Mouse (Mus musculus): Measurements from ENCODE around the gene Cbx8. TPM values are rescaled to one million over a fixed set of nuclear protein-coding genes. Genes with fewer than 3 reads are reported as not detected.
A peak's percentile ranks its signal among the peaks of the same experiment; 100 is the strongest.

The Cbx8 gene
- polyA plus RNA-seq, 1 experiment from 2014 or later = 2.8 TPM

- H3K36me3 ChIP-seq = no peaks in the 10 kb centered on the region
- no peak overlapping the region for H3K4me2 ChIP-seq
- H3K27ac ChIP-seq = no peak overlapping the region
- H3K9ac ChIP-seq = no peak overlapping the region
- ATAC-seq (ENCODE audit: low read depth) (no peak), DNase-seq (no peak)
- peaks cover 78% of the 10 kb centered on the region for H3K27me3 ChIP-seq
- H3K4me1 ChIP-seq (replicated peaks) = peaks cover 32% of the 10 kb centered on the region
- WGBS (ENCODE audit: insufficient replicate concordance) = 65% methylated on average over 7 of the region's 7 CpGs
- H3K4me3 ChIP-seq (replicated peaks) = no peak overlapping the region
- no peaks in the 10 kb centered on the region for H3K9me3 ChIP-seq (replicated peaks)
These were observed 19.6 kb downstream of the Cbx8 start for GRCm38 (mm10) chr11:119021180-119021579.

GRCm38 (mm10) chr11:119017506-119017905 is 23.3 kb downstream of the Cbx8 start:
- Histone ChIP-seq H3K36me3 (no peaks in the 10 kb centered on the region), H3K4me1 (replicated peaks) (peaks cover 5% of the 10 kb centered on the region), H3K9ac (no peak overlapping the region), H3K9me3 (replicated peaks) (no peaks in the 10 kb centered on the region), H3K27ac (no peak overlapping the region), H3K4me2 (no peak overlapping the region), H3K4me3 (replicated peaks) (no peak overlapping the region), H3K27me3 (peaks cover 58% of the 10 kb centered on the region)
- DNase-seq (no peak), ATAC-seq (ENCODE audit: low read depth) (no peak)
- WGBS (ENCODE audit: insufficient replicate concordance) = 73% methylated on average over 7 of the region's 7 CpGs

- no peak overlapping the region for H3K4me3 ChIP-seq (replicated peaks)
- peaks cover 27% of the 10 kb centered on the region for H3K27me3 ChIP-seq
- no peaks in the 10 kb centered on the region for H3K36me3 ChIP-seq
- H3K4me1 ChIP-seq (replicated peaks) = no peaks in the 10 kb centered on the region
- DNase-seq (no peak), ATAC-seq (ENCODE audit: low read depth) (no peak)
- H3K4me2 ChIP-seq = no peak overlapping the region
- no peaks in the 10 kb centered on the region for H3K9me3 ChIP-seq (replicated peaks)
- H3K9ac ChIP-seq = no peak overlapping the region
- H3K27ac ChIP-seq = no peak overlapping the region
- 58% methylated on average over 7 of the region's 7 CpGs for WGBS (ENCODE audit: insufficient replicate concordance)
These were observed 26.3 kb downstream of the Cbx8 start for GRCm38 (mm10) chr11:119014455-119014854.

- DNase-seq (no peak), ATAC-seq (ENCODE audit: low read depth) (peak; percentile 34; the same call in 1 of the 2 replicates)
- 23% methylated on average over 21 of the region's 21 CpGs for WGBS (ENCODE audit: insufficient replicate concordance)
- H3K9ac ChIP-seq = 0 out of 2 replicates have a peak overlapping the region, but pooled peaks have one; percentile 0
- H3K9me3 ChIP-seq (replicated peaks) = no peaks in the 10 kb centered on the region
- H3K4me1 ChIP-seq (replicated peaks) = no peaks in the 10 kb centered on the region
- H3K4me2 ChIP-seq = peak overlapping the region; percentile 41
- no peaks in the 10 kb centered on the region for H3K36me3 ChIP-seq
- H3K27me3 ChIP-seq = 0 out of 2 replicates have a peak, but pooled peaks cover 2% of the 10 kb centered on the region
- no peak overlapping the region for H3K27ac ChIP-seq
- H3K4me3 ChIP-seq (replicated peaks) = peak overlapping the region; percentile 11
These were observed 33.0 kb downstream of the Cbx8 start for GRCm38 (mm10) chr11:119007461-119008456.

- Histone ChIP-seq H3K27ac (no peak overlapping the region), H3K4me3 (replicated peaks) (no peak overlapping the region), H3K4me1 (replicated peaks) (no peaks in the 10 kb centered on the region), H3K27me3 (0 out of 2 replicates have a peak, but pooled peaks cover 2% of the 10 kb centered on the region), H3K4me2 (no peak overlapping the region), H3K9me3 (replicated peaks) (no peaks in the 10 kb centered on the region), H3K9ac (no peak overlapping the region), H3K36me3 (no peaks in the 10 kb centered on the region)
- no peak for DNase-seq
- ATAC-seq (ENCODE audit: low read depth) = no peak
- 50% methylated on average over 3 of the region's 3 CpGs for WGBS (ENCODE audit: insufficient replicate concordance)
These were observed 34.3 kb downstream of the Cbx8 start for GRCm38 (mm10) chr11:119006462-119006861.

GRCm38 (mm10) chr11:119005547-119006275 is 35.1 kb downstream of the Cbx8 start:
- no peak overlapping the region for H3K9ac ChIP-seq
- DNase-seq (no peak), ATAC-seq (ENCODE audit: low read depth) (no peak)
- no peaks in the 10 kb centered on the region for H3K9me3 ChIP-seq (replicated peaks)
- H3K4me1 ChIP-seq (replicated peaks) = no peaks in the 10 kb centered on the region
- 62% methylated on average over 10 of the region's 10 CpGs for WGBS (ENCODE audit: insufficient replicate concordance)
- H3K4me3 ChIP-seq (replicated peaks) = no peak overlapping the region
- no peak overlapping the region for H3K27ac ChIP-seq
- no peak overlapping the region for H3K4me2 ChIP-seq
- H3K27me3 ChIP-seq = peaks cover 9% of the 10 kb centered on the region
- H3K36me3 ChIP-seq = no peaks in the 10 kb centered on the region

GRCm38 (mm10) chr11:119001493-119002128 is 39.2 kb downstream of the Cbx8 start:
- no peak overlapping the region for H3K4me3 ChIP-seq (replicated peaks)
- no peak overlapping the region for H3K4me2 ChIP-seq
- WGBS (ENCODE audit: insufficient replicate concordance) = 59% methylated on average over 4 of the region's 4 CpGs
- no peaks in the 10 kb centered on the region for H3K36me3 ChIP-seq
- ATAC-seq (ENCODE audit: low read depth) (no peak), DNase-seq (no peak)
- peaks cover 34% of the 10 kb centered on the region for H3K27me3 ChIP-seq
- H3K9ac ChIP-seq = no peak overlapping the region
- no peaks in the 10 kb centered on the region for H3K9me3 ChIP-seq (replicated peaks)
- no peak overlapping the region for H3K27ac ChIP-seq
- no peaks in the 10 kb centered on the region for H3K4me1 ChIP-seq (replicated peaks)

GRCm38 (mm10) chr11:119000877-119001276 is 39.9 kb downstream of the Cbx8 start:
- Histone ChIP-seq H3K4me1 (replicated peaks) (no peaks in the 10 kb centered on the region), H3K4me3 (replicated peaks) (no peak overlapping the region), H3K9me3 (replicated peaks) (no peaks in the 10 kb centered on the region), H3K4me2 (no peak overlapping the region), H3K27ac (no peak overlapping the region), H3K27me3 (peaks cover 38% of the 10 kb centered on the region), H3K9ac (no peak overlapping the region), H3K36me3 (no peaks in the 10 kb centered on the region)
- no peak for ATAC-seq (ENCODE audit: low read depth)
- 51% methylated on average over 2 of the region's 2 CpGs for WGBS (ENCODE audit: insufficient replicate concordance)
- DNase-seq = no peak

- no peak overlapping the region for H3K4me2 ChIP-seq
- DNase-seq = no peak
These were observed 41.4 kb downstream of the Cbx8 start for GRCm38 (mm10) chr11:118999361-118999804.

GRCm38 (mm10) chr11:118998540-118999265 is 42.1 kb downstream of the Cbx8 start:
- Histone ChIP-seq H3K36me3 (no peaks in the 10 kb centered on the region), H3K4me2 (no peak overlapping the region), H3K27ac (no peak overlapping the region), H3K4me3 (replicated peaks) (no peak overlapping the region), H3K4me1 (replicated peaks) (peaks cover 3% of the 10 kb centered on the region; the same call in 1 of the 2 replicates), H3K9ac (no peak overlapping the region), H3K9me3 (replicated peaks) (no peaks in the 10 kb centered on the region), H3K27me3 (peaks cover 41% of the 10 kb centered on the region)
- ATAC-seq (ENCODE audit: low read depth) (no peak), DNase-seq (peak; percentile 29)
- WGBS (ENCODE audit: insufficient replicate concordance) = 12% methylated on average over 30 of the region's 30 CpGs

More at GRCm38 (mm10) chr11:118999361-118999804, 41.4 kb downstream of the Cbx8 start:
- Histone ChIP-seq H3K4me3 (replicated peaks) (no peak overlapping the region), H3K9ac (no peak overlapping the region), H3K36me3 (no peaks in the 10 kb centered on the region), H3K4me1 (replicated peaks) (peaks cover 3% of the 10 kb centered on the region; the same call in 1 of the 2 replicates), H3K27ac (no peak overlapping the region), H3K9me3 (replicated peaks) (no peaks in the 10 kb centered on the region), H3K27me3 (peaks cover 41% of the 10 kb centered on the region)
- ATAC-seq (ENCODE audit: low read depth) = no peak
- WGBS (ENCODE audit: insufficient replicate concordance) = 8% methylated on average over 26 of the region's 26 CpGs

All from liver, embryonic 13.5 days (tissue).